Mouse (Mus musculus) hindlimb bud, embryonic 11.5 days (tissue): ENCODE measurements at regions not wholly inside any gene's neighbourhood (a gene's known extent, or its start where the extent isn't known, plus 50 kb on each side); places are given as distances from the start of the nearest gene placed in this dataset.

Experiments used
- DNase-seq: peaks from one replicate; pipeline ENCODE4 v3.0.0-alpha.2; 2012; ENCODE audit warnings: low read depth, low spot score; ENCODE audit errors: extremely low spot score

- no peak for DNase-seq
Observed at GRCm38 (mm10) chr10:37380024-37380423, 241.3 kb upstream of the Marcks start.

- DNase-seq = no peak
Observed at GRCm38 (mm10) chr10:37378002-37378702, 239.4 kb upstream of the Marcks start.

GRCm38 (mm10) chr10:37377258-37378001 is 238.7 kb upstream of the Marcks start:
- no peak for DNase-seq

GRCm38 (mm10) chr10:37376172-37376571 is 237.5 kb upstream of the Marcks start:
- DNase-seq = no peak

GRCm38 (mm10) chr10:37375648-37376047 is 236.9 kb upstream of the Marcks start:
- no peak for DNase-seq

GRCm38 (mm10) chr10:37368997-37369679 is 230.4 kb upstream of the Marcks start:
- no peak for DNase-seq

- DNase-seq = no peak
Observed at GRCm38 (mm10) chr10:37367796-37368195, 229.1 kb upstream of the Marcks start.

- no peak for DNase-seq
Observed at GRCm38 (mm10) chr10:37364506-37364905, 225.8 kb upstream of the Marcks start.

GRCm38 (mm10) chr10:37360985-37361384 is 222.3 kb upstream of the Marcks start:
- no peak for DNase-seq

GRCm38 (mm10) chr10:37358900-37359299 is 220.2 kb upstream of the Marcks start:
- no peak for DNase-seq

GRCm38 (mm10) chr10:37358334-37358733 is 219.6 kb upstream of the Marcks start:
- DNase-seq = no peak

- DNase-seq = no peak
Observed at GRCm38 (mm10) chr10:37357304-37358060, 218.8 kb upstream of the Marcks start.

GRCm38 (mm10) chr10:37349261-37349660 is 210.5 kb upstream of the Marcks start:
- DNase-seq = no peak

- DNase-seq = no peak
Observed at GRCm38 (mm10) chr10:37348416-37348815, 209.7 kb upstream of the Marcks start.

- no peak for DNase-seq
Observed at GRCm38 (mm10) chr10:37347661-37348060, 208.9 kb upstream of the Marcks start.

- DNase-seq = no peak
Observed at GRCm38 (mm10) chr10:37342675-37343074, 204.0 kb upstream of the Marcks start.

GRCm38 (mm10) chr10:37339658-37340057 is 200.9 kb upstream of the Marcks start:
- DNase-seq = no peak

GRCm38 (mm10) chr10:37338073-37338912 is 199.6 kb upstream of the Marcks start:
- DNase-seq = no peak

GRCm38 (mm10) chr10:37337172-37337620 is 198.5 kb upstream of the Marcks start:
- no peak for DNase-seq

GRCm38 (mm10) chr10:37335148-37335547 is 196.4 kb upstream of the Marcks start:
- DNase-seq = no peak
